Mouse (Mus musculus): ENCODE measurements around the gene Ahctf1.

DNA sequence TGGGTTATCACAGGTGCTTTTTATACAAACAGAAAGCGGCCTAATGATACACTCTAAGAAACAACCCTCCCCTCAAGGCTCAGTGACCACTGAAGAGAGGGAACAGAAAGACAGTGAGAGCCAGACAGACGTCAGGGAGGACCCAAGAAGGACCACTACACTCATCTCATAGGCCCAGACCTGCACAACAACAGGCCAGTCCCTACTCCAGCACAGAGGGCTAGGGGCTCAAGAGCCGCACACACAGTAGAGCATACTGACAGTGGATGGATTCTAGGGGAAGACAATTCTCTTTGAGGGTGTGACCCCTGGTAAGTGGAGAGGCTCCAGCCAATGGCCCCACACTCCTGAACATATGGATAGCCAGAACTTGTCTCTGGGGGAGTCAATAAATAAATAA is 67.0 kb downstream of the Ahctf1 start:
- TF ChIP-seq POLR2A (IDR thresholded peaks at IDR 0.05; ENCODE audit: borderline replicate concordance, extremely low read depth, low read depth, low read length): no peak
- TF ChIP-seq CTCF (IDR thresholded peaks at IDR 0.05; ENCODE audit: insufficient read depth, low read length): no peak

Data from lung, adult 2 months (tissue).